Mouse (Mus musculus) kidney, embryonic 14.5 days (tissue): Measurements from ENCODE around the gene Slc36a3. TPM values are rescaled to one million over a fixed set of nuclear protein-coding genes. Genes with fewer than 3 reads are reported as not detected.

Source experiments
- ATAC-seq: fragments of 200-750 bp; cut with Nextera tagmentation; 2 replicates; pipeline ENCODE4 v1.8.0; 2017; ENCODE audit warnings: moderate number of reproducible peaks, mild to moderate bottlenecking, moderate TSS enrichment, moderate library complexity; ENCODE audit not compliant: low FRiP score, low TSS enrichment
- H3K27ac ChIP-seq: fragments of 300-500 bp; sonication (generic); 2 replicates; pipeline ENCODE4 v1.5.1; 2014; ENCODE audit warnings: low read depth, mild to moderate bottlenecking, low read length, moderate library complexity, mixed read lengths
- H3K27me3 ChIP-seq: fragments of 300-500 bp; sonication (generic); 2 replicates; pipeline ENCODE4 v1.6.1; 2014; ENCODE audit warnings: mild to moderate bottlenecking, low read length; ENCODE audit not compliant: control insufficient read depth, insufficient read depth
- H3K36me3 ChIP-seq: fragments of 300-500 bp; sonication (generic); 2 replicates; pipeline ENCODE4 v1.6.1; 2014; ENCODE audit warnings: low read length, mixed read lengths; ENCODE audit not compliant: control insufficient read depth, insufficient read depth
- H3K4me1 ChIP-seq: fragments of 300-500 bp; sonication (generic); 2 replicates; pipeline ENCODE4 v1.6.1; 2014; ENCODE audit warnings: low read length, mixed read lengths; ENCODE audit not compliant: control insufficient read depth, insufficient read depth
- H3K4me2 ChIP-seq: fragments of 300-500 bp; sonication (generic); replicated peaks from 2 replicates; pipeline ENCODE4 v1.6.1; 2014; ENCODE audit warnings: low read depth, mild to moderate bottlenecking, low read length
- H3K4me3 ChIP-seq: fragments of 300-500 bp; sonication (generic); 2 replicates; pipeline ENCODE4 v1.5.1; 2014; ENCODE audit warnings: mild to moderate bottlenecking, low read length
- H3K9ac ChIP-seq: fragments of 300-500 bp; sonication (generic); 2 replicates; pipeline ENCODE4 v1.6.1; 2014; ENCODE audit warnings: low read depth, mild to moderate bottlenecking, low read length, moderate library complexity
- H3K9me3 ChIP-seq: fragments of 300-500 bp; sonication (generic); 2 replicates; pipeline ENCODE4 v1.6.1; 2016; ENCODE audit warnings: low read length; ENCODE audit not compliant: control insufficient read depth
- WGBS: fragments of 180-500 bp; shearing (Covaris S2); extraction: QIAGEN DNeasy Blood & Tissue Kit; methylation state at CpG from one replicate; pipeline ENCODE4 v1.1.7; 2014; 5-methylcytosine and 5-hydroxymethylcytosine counted together
- polyA plus RNA-seq: library from polyadenylated mRNA; unstranded; fragments of >200 nt; fragmentation: Nextera tagmentation; extraction: Ambion mirVana; gene quantifications from 2 replicates; pipeline ENCODE4 v1.2.1, GENCODE M21; 2014

The Slc36a3 gene
- polyA plus RNA-seq, 1 experiment from 2014 or later: not detected

DNA sequence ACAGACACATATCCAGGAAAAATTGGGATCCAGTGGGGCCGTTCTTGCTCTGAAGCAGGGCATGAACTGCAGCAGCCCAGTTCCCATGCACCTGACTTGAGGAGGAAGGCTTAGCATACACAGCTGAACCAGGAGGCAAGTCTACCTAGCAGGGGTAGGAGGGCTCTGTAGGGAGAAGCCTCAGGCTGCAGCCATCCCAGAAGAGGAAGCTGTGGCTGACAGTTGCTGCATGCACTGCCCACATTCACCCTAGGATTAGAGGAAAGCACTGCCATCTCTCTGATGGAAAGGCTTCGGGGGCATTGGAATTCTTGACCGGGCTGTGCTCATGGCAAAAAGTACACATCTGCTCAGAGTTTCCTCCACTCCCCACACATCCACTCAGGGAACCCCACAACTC is 28.3 kb upstream of the Slc36a3 start:
- Histone ChIP-seq H3K4me1 (no peaks in the 10 kb centered on the region), H3K4me2 (no peak overlapping the region), H3K9ac (no peak overlapping the region), H3K27ac (no peak overlapping the region), H3K27me3 (no peaks in the 10 kb centered on the region), H3K36me3 (no peaks in the 10 kb centered on the region), H3K4me3 (no peak overlapping the region), H3K9me3 (no peaks in the 10 kb centered on the region)
- no peak for ATAC-seq
- 83% methylated on average over 3 of the region's 3 CpGs for WGBS

DNA sequence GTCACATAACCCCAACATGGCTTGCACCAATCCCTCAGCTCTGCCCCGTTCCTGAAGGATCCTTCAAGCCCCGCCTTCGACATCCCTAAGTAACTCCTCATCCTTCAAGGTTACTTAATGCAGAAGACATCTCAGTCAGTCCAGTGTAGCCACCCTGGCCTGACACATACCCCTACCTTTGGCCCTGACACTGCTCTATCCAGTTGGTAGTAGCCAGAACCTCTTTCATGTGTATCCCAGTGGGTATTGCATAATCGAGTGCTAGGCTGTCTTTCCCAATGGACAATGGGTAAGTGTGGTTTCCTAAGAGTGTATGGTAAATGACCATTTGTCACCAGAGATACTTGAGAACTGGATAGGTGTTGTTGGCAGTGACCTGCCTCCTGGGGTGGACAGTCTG is 27.3 kb upstream of the Slc36a3 start:
- no peak overlapping the region for H3K27ac ChIP-seq
- H3K36me3 ChIP-seq: no peaks in the 10 kb centered on the region
- no peaks in the 10 kb centered on the region for H3K27me3 ChIP-seq
- no peak overlapping the region for H3K9ac ChIP-seq
- no peaks in the 10 kb centered on the region for H3K4me1 ChIP-seq
- no peak overlapping the region for H3K4me2 ChIP-seq
- WGBS: 90% methylated on average over 4 of the region's 4 CpGs
- no peaks in the 10 kb centered on the region for H3K9me3 ChIP-seq
- no peak for ATAC-seq
- H3K4me3 ChIP-seq: no peak overlapping the region

DNA sequence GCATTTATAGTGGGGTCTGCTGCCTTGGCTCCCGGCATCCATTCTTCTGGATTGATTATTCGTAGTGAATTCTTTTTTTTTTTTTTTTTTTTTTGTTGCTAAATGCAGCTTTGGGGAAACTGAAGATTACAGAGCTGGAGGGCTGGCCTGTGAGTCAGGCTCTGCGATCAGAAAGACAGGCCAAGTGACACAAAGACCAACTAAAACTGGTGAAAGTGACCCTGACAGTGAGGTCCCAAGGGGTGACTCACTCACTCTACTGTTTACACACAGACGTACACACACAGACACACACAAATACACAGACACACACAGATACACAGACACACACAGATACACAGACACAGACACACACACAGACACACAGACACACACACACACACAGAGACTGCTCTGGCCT is 19.0 kb upstream of the Slc36a3 start:
- ATAC-seq: no peak
- no peak overlapping the region for H3K4me3 ChIP-seq
- H3K27me3 ChIP-seq: no peaks in the 10 kb centered on the region
- WGBS: 83% methylated on average over 4 of the region's 4 CpGs
- no peaks in the 10 kb centered on the region for H3K4me1 ChIP-seq
- H3K36me3 ChIP-seq: no peaks in the 10 kb centered on the region
- no peaks in the 10 kb centered on the region for H3K9me3 ChIP-seq
- no peak overlapping the region for H3K9ac ChIP-seq
- H3K4me2 ChIP-seq: no peak overlapping the region
- no peak overlapping the region for H3K27ac ChIP-seq

DNA sequence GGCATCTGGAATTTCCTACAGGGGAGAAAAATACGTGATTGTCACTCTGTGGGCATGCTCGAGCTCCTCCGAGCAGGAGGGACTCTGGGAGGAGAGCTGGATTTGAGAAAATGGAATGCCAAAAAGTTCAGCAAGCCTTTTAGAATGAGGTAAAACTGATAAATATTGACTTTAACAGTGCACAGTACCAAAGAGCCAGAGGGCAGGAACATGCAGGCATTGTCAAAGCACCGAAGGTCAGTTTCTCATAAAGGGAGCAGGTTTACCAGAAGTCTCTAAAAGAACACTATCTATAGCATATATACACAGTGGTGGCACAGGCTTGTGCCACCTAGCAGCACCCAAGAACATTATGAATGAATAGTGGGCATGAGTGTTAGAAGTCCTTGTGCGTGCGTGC is 17.4 kb upstream of the Slc36a3 start:
- no peaks in the 10 kb centered on the region for H3K27me3 ChIP-seq
- H3K9ac ChIP-seq: no peak overlapping the region
- H3K27ac ChIP-seq: no peak overlapping the region
- H3K4me1 ChIP-seq: no peaks in the 10 kb centered on the region
- no peak for ATAC-seq
- no peaks in the 10 kb centered on the region for H3K9me3 ChIP-seq
- 94% methylated on average over 6 of the region's 6 CpGs for WGBS
- no peaks in the 10 kb centered on the region for H3K36me3 ChIP-seq
- no peak overlapping the region for H3K4me3 ChIP-seq
- no peak overlapping the region for H3K4me2 ChIP-seq

DNA sequence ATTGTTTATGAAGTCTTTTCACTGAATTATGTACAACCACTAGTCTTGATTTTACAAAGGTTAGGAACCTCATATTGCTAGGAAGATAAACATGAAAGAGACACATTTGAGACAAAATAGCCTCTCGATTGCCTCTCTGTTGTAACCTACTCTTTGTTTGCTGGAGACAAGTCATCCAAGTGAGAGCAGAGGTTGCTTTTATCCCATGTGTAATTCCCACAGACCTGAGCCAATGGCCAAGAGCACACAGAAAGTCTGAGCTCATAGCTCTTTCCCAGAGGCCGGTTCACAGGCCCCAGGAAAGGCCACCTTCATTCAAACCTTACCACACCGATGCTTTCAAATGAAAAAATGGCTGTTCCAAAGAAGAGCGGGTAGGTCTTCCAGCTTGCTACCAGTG is 17.0 kb upstream of the Slc36a3 start:
- ATAC-seq: no peak
- Histone ChIP-seq H3K27me3 (no peaks in the 10 kb centered on the region), H3K4me3 (no peak overlapping the region), H3K36me3 (no peaks in the 10 kb centered on the region), H3K4me1 (no peaks in the 10 kb centered on the region), H3K9ac (no peak overlapping the region), H3K9me3 (no peaks in the 10 kb centered on the region), H3K27ac (no peak overlapping the region), H3K4me2 (no peak overlapping the region)
- WGBS: 86% methylated on average over 4 of the region's 4 CpGs

DNA sequence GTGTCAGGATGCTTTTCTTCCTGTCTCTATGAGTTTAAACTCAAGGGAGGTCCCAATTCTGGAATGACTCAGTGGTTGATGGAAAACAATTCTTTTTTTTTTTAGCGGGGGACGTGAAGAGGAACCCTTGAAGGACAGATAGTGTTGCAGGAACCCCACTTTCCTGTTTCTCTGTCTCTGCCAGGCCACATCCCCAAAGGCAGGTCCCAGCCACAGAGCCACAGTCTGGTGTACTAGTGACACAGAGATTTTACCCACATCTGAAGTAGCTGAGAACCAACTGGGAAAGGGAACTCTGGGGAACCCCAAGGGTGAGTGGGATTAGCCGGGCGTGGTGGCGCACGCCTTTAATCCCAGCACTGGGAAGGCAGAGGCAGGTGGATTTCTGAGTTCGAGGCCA is 14.2 kb upstream of the Slc36a3 start:
- H3K4me3 ChIP-seq: no peak overlapping the region
- ATAC-seq: no peak

DNA sequence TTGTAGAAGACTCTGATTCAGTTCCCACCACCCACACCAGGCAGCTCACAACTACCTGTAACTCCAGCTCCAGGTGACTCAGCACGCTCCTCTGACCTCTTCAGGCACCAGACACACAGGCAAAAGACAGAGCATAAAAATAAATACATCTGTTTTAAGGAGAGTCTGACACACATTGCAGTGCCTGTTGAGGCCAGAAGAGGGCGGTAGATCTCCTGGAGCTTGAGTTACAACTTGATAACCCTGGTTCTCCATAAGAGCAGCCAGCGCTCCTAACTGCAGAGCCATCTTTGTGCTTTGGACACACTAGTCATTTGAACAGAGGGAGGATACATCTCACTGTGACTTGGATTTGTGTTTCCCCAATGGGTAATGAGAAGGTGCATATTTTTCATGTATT is 13.2 kb upstream of the Slc36a3 start:
- H3K27ac ChIP-seq: no peak overlapping the region
- no peaks in the 10 kb centered on the region for H3K4me1 ChIP-seq
- no peak overlapping the region for H3K4me3 ChIP-seq
- 40% methylated on average over 3 of the region's 3 CpGs for WGBS
- no peaks in the 10 kb centered on the region for H3K9me3 ChIP-seq
- H3K27me3 ChIP-seq: no peaks in the 10 kb centered on the region
- H3K4me2 ChIP-seq: no peak overlapping the region
- H3K9ac ChIP-seq: no peak overlapping the region
- no peaks in the 10 kb centered on the region for H3K36me3 ChIP-seq
- no peak for ATAC-seq

More for the DNA sequence above, 14.2 kb upstream of the Slc36a3 start:
- Histone ChIP-seq H3K27me3 (no peaks in the 10 kb centered on the region), H3K4me1 (no peaks in the 10 kb centered on the region), H3K9me3 (no peaks in the 10 kb centered on the region), H3K27ac (no peak overlapping the region), H3K36me3 (no peaks in the 10 kb centered on the region), H3K9ac (no peak overlapping the region), H3K4me2 (no peak overlapping the region)
- 89% methylated on average over 7 of the region's 7 CpGs for WGBS

DNA sequence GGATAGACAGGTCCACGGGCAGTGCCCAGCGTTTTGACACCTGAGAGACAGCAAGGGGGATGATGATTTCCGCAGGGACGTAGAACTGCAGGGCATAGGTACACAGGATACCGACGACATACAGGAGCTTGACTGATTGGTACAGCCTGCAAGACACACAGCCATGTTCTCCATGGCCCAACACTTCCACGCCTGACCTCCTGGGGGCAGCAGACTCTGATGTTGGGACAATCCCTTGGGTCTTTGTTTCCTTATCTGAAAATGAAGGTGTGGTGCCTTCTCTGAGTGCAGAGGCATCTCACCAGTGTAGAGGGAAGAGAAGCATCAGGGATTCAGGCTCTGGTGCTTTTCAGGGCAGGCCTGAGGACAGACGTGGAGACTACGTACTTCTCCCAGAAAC is 11.2 kb upstream of the Slc36a3 start:
- 45% methylated on average over 9 of the region's 9 CpGs for WGBS
- Histone ChIP-seq H3K9ac (no peak overlapping the region), H3K9me3 (no peaks in the 10 kb centered on the region), H3K4me3 (no peak overlapping the region), H3K4me2 (no peak overlapping the region), H3K4me1 (no peaks in the 10 kb centered on the region), H3K36me3 (no peaks in the 10 kb centered on the region), H3K27me3 (no peaks in the 10 kb centered on the region), H3K27ac (no peak overlapping the region)
- no peak for ATAC-seq

DNA sequence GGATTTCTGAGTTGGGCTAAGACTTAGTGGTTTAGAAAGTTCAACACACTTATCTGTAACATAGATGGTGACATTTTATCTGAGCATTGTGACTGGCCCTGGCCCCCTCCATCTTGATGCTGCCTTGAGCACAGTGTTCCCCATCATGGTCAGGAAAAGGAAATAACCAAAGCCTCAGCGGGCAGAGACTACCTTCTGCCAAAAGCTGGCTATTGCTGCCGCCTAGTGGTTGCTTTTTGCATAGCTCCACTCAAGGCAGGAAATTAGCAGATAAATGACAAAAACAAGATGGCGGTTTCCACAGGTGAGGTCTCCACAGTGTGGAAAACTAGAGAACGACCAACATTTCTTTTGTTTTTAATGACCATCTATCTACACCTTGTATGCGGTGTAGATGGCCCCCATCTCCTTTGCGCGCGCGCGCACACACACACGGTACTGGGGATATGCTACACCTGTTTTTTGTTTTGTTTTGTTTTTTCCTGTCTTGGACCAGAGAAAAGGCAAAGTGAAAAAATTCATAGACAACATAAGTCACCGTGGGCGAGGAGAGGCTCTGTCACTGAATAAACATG is 7.4 kb upstream of the Slc36a3 start:
- no peak overlapping the region for H3K4me2 ChIP-seq
- H3K27ac ChIP-seq: no peak overlapping the region
- no peaks in the 10 kb centered on the region for H3K9me3 ChIP-seq
- H3K9ac ChIP-seq: no peak overlapping the region
- peak; percentile 76 for ATAC-seq
- H3K4me3 ChIP-seq: no peak overlapping the region
- no peaks in the 10 kb centered on the region for H3K36me3 ChIP-seq
- no peaks in the 10 kb centered on the region for H3K4me1 ChIP-seq
- no peaks in the 10 kb centered on the region for H3K27me3 ChIP-seq
- 55% methylated on average over 13 of the region's 13 CpGs for WGBS
